Mouse (Mus musculus) liver, postnatal 0 days (tissue): ENCODE results near the gene Myf5.

Experiments used
- CTCF ChIP-seq: sonication (generic); IDR thresholded peaks from 2 replicates; pipeline ENCODE4 v1.5.1; 2016; ENCODE audit warnings: antibody characterized with exemption, low read depth
- EP300 ChIP-seq: IDR thresholded peaks from 2 replicates; pipeline ENCODE4 v1.6.1; 2016; ENCODE audit warnings: antibody characterized with exemption, low read depth, mild to moderate bottlenecking

GRCm38 (mm10) chr10:107467819-107468218, 18.1 kb downstream of the Myf5 start:
- TF ChIP-seq CTCF, result no peak
- TF ChIP-seq EP300, result no peak
